Mouse (Mus musculus) limb, embryonic 12.5 days (tissue): ENCODE measurements around the gene Hibadh. TPM values are rescaled to one million over a fixed set of nuclear protein-coding genes. Genes with fewer than 3 reads are reported as not detected.

Experiments
- ATAC-seq: fragments of 200-750 bp; cut with Nextera tagmentation; 2 replicates; pipeline ENCODE4 v1.8.0; 2017; ENCODE audit warnings: low read depth, moderate TSS enrichment; ENCODE audit not compliant: insufficient number of reproducible peaks, insufficient read depth, low FRiP score, low TSS enrichment
- H3K27ac ChIP-seq: fragments of 300-500 bp; sonication (generic); 2 replicates; pipeline ENCODE4 v1.5.1; 2016; ENCODE audit warnings: mild to moderate bottlenecking, moderate library complexity
- H3K27me3 ChIP-seq: fragments of 300-500 bp; sonication (generic); 2 replicates; pipeline ENCODE4 v1.6.1; 2016; ENCODE audit warnings: mild to moderate bottlenecking, moderate library complexity
- H3K36me3 ChIP-seq: fragments of 300-500 bp; sonication (generic); 2 replicates; pipeline ENCODE4 v1.6.1; 2016; ENCODE audit warnings: mild to moderate bottlenecking, moderate library complexity
- H3K4me1 ChIP-seq: fragments of 300-500 bp; sonication (generic); replicated peaks from 2 replicates; pipeline ENCODE4 v1.6.1; 2016
- H3K4me2 ChIP-seq: fragments of 300-500 bp; sonication (generic); 2 replicates; pipeline ENCODE4 v1.6.1; 2016; ENCODE audit warnings: mild to moderate bottlenecking, moderate library complexity
- H3K4me3 ChIP-seq: fragments of 300-500 bp; sonication (generic); replicated peaks from 2 replicates; pipeline ENCODE4 v1.5.1; 2016; ENCODE audit warnings: mild to moderate bottlenecking
- H3K9ac ChIP-seq: fragments of 300-500 bp; sonication (generic); replicated peaks from 2 replicates; pipeline ENCODE4 v1.6.1; 2016; ENCODE audit warnings: mild to moderate bottlenecking, moderate library complexity
- H3K9me3 ChIP-seq: fragments of 300-500 bp; sonication (generic); 2 replicates; pipeline ENCODE4 v1.6.1; 2016; ENCODE audit warnings: mild to moderate bottlenecking, moderate library complexity
- WGBS: fragments of 180-500 bp; shearing (Covaris S2); methylation state at CpG from one replicate; pipeline ENCODE4 v1.1.7; 2016; 5-methylcytosine and 5-hydroxymethylcytosine counted together
- polyA plus RNA-seq: library from polyadenylated mRNA; unstranded; fragments of >200 nt; fragmentation: Nextera tagmentation; extraction: Ambion mirVana; gene quantifications from 2 replicates; pipeline ENCODE4 v1.2.1, GENCODE M21; 2016

Gene Hibadh
- polyA plus RNA-seq, 1 experiment from 2014 or later: 102 TPM

DNA sequence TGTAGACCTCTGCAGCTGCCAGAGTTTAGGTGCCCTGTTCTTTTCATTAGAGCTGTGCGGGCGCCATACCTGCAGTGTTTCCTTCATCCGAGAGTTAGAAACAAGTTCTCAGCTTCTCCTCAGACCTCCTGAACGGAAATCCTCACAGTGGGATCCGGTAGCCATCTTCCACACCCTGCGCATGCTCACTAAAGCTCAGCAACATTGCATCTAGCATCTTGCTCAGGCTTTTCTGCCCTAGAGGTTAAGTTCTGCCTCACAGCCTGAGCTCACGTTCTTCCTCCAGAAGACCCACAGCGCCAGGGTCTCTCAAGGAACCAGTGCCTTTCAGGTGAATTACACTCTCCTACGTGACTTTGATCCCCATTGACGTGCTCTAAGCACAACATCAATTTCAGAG, 109.3 kb downstream of the Hibadh start:
- 80% methylated on average over 10 of the region's 10 CpGs for WGBS

DNA sequence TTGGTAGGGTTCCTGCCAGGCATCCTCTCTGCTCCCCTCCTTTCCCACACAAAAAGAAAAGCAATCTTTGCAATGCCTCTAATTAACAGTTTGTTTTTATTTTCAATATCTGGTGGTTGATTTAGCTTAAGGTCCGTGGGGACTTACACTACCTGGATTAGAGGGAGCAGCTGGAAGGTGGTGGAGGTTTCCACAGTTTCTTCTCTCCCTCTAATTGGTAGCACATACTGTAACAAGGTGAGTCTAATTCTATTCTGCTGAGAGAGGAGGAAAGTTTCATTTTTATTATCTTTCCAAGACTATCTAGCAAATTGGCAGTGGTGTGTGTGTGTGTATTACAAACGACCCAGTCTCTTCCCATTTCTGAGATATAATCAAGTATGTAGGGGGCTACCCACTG, 116.0 kb downstream of the Hibadh start:
- no peak for ATAC-seq

More for the DNA sequence above, 109.3 kb downstream of the Hibadh start:
- Histone ChIP-seq H3K27me3 (peaks cover 3% of the 10 kb centered on the region; the same call in 1 of the 2 replicates), H3K4me1 (no peaks in the 10 kb centered on the region), H3K36me3 (no peaks in the 10 kb centered on the region), H3K9me3 (no peaks in the 10 kb centered on the region), H3K9ac (no peak overlapping the region), H3K4me2 (no peak overlapping the region), H3K27ac (no peak overlapping the region), H3K4me3 (no peak overlapping the region)
- ATAC-seq: no peak

DNA sequence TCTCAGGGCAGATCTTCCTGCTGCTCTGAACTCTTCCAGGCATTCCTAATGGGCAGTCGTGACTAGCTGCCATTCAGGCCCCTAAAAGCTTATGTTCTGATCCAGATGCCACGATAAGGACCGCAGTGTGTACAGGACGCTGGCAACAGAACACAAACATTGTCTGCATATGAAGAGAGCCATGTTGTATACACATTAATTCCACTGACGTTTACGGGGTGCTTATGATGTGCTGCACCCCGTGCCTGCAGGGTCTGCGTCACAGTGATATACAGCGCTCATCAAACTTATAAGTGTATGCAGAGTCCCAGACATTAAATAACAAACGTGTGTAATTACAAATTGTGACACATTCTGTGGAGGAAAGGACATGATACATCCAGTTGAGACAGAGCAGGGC, 121.5 kb downstream of the Hibadh start:
- Histone ChIP-seq H3K9me3 (no peaks in the 10 kb centered on the region), H3K27me3 (peaks cover 7% of the 10 kb centered on the region), H3K4me1 (peaks cover 15% of the 10 kb centered on the region), H3K36me3 (no peaks in the 10 kb centered on the region), H3K27ac (no peak overlapping the region), H3K4me3 (no peak overlapping the region), H3K4me2 (no peak overlapping the region), H3K9ac (no peak overlapping the region)
- ATAC-seq: no peak
- WGBS: 49% methylated on average over 10 of the region's 10 CpGs

More for the DNA sequence above, 116.0 kb downstream of the Hibadh start:
- no peak overlapping the region for H3K4me2 ChIP-seq
- H3K4me3 ChIP-seq: no peak overlapping the region
- H3K27ac ChIP-seq: no peak overlapping the region
- H3K4me1 ChIP-seq: no peaks in the 10 kb centered on the region
- H3K27me3 ChIP-seq: peaks cover 4% of the 10 kb centered on the region
- H3K9ac ChIP-seq: no peak overlapping the region
- H3K9me3 ChIP-seq: no peaks in the 10 kb centered on the region
- no peaks in the 10 kb centered on the region for H3K36me3 ChIP-seq
- 56% methylated on average over 2 of the region's 2 CpGs for WGBS

DNA sequence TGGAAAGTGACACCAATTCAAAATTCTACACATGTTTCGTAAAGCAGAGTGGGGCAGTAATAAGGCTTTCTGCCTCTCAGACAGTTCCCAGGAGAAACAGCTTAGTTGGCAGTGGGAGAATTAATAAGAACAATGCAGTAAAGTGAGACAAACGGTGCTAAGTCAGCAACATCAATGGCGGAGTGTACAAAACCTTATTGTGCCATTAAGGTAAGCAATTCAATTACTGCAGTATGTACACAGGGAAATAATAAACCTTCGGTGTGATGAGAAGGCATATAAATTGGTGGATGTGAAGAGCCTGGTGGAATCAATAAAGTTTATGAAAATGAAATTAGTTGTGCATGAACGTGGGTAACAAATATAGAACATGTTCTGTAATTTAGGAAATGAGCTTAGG, 122.9 kb downstream of the Hibadh start:
- Histone ChIP-seq H3K4me3 (no peak overlapping the region), H3K4me1 (peaks cover 23% of the 10 kb centered on the region), H3K9me3 (no peaks in the 10 kb centered on the region), H3K4me2 (no peak overlapping the region), H3K27me3 (peaks cover 5% of the 10 kb centered on the region; the same call in 1 of the 2 replicates), H3K9ac (no peak overlapping the region), H3K36me3 (no peaks in the 10 kb centered on the region), H3K27ac (no peak overlapping the region)
- WGBS: 51% methylated on average over 5 of the region's 5 CpGs
- no peak for ATAC-seq

DNA sequence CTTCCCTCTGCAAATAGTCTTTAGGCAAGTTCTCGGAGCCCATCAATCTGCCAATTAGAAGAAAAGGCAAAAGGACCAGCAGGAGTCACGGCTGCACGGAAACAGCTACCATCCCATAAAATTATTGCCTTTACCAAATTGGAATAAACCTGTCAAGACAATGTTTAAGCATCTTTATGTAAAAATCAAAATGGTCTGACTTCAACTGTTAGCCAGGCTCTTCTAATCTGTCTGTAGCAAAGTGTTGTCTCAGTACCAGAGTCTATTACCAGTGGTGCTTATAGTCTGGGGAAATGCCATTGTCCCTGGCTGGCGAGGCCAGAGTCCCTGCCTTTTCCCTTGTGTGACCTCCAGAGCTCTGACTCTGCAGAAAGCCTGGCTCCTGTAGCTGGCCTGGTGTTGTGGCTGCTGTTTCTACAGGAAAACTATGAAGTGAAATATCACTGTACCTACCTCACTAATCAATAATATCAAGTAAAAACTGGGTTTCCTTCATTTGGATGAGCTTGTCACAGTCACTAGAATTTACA, 126.2 kb downstream of the Hibadh start:
- Histone ChIP-seq H3K4me1 (peaks cover 26% of the 10 kb centered on the region), H3K27ac (no peak overlapping the region), H3K4me2 (no peak overlapping the region), H3K27me3 (peaks cover 8% of the 10 kb centered on the region), H3K4me3 (no peak overlapping the region), H3K9me3 (no peaks in the 10 kb centered on the region), H3K9ac (no peak overlapping the region), H3K36me3 (no peaks in the 10 kb centered on the region)
- no peak for ATAC-seq
- WGBS: 6% methylated on average over 4 of the region's 4 CpGs

DNA sequence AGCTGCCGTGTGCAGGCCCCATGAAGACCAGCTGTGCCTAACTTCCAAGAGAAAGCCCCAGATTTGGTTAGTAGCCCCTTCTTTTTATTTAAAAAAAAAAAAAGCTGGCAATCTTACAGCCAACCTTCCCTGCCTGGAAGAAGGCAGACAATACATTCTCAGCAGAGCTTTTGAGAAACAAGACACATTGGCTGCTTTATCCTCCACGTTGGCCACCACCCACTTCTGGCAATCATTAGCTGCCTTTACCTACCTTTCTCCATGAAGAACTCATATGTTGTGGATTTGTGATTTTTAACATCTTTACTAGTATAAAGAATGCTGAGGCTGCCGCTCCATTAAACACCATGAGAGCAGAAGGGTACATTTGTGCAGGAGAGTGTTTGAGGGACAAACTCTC, 131.4 kb downstream of the Hibadh start:
- WGBS: 85% methylated on average over 3 of the region's 3 CpGs
- H3K36me3 ChIP-seq: no peaks in the 10 kb centered on the region
- H3K27me3 ChIP-seq: peaks cover 7% of the 10 kb centered on the region
- H3K9me3 ChIP-seq: no peaks in the 10 kb centered on the region
- no peak for ATAC-seq
- no peak overlapping the region for H3K9ac ChIP-seq
- no peak overlapping the region for H3K4me3 ChIP-seq
- H3K4me2 ChIP-seq: no peak overlapping the region
- no peak overlapping the region for H3K27ac ChIP-seq
- peaks cover 14% of the 10 kb centered on the region for H3K4me1 ChIP-seq

DNA sequence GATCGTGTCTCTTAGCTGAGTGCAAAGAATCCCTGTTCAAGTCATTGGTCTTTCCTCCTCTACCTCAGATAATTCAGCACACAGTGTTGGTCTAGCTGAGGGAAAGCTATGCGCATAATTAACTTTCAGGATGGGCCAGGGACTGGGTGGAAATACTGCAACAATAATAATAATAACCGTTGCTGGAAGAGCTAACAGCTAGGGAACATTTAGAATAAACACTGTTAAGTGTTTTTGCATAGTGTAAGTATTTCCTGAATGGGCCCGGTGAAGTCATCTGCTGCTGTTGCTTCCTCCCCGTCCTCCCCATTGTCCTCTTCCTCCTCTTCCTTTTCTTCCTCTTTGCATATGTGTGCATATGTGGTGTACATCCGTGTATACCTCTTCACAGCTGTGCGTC, 132.2 kb downstream of the Hibadh start:
- no peak overlapping the region for H3K4me2 ChIP-seq
- H3K9ac ChIP-seq: no peak overlapping the region
- H3K4me3 ChIP-seq: no peak overlapping the region
- no peaks in the 10 kb centered on the region for H3K36me3 ChIP-seq
- 0 out of 2 replicates have a peak, but pooled peaks cover 10% of the 10 kb centered on the region for H3K4me1 ChIP-seq
- ATAC-seq: no peak
- H3K27me3 ChIP-seq: peaks cover 7% of the 10 kb centered on the region
- no peak overlapping the region for H3K27ac ChIP-seq
- no peaks in the 10 kb centered on the region for H3K9me3 ChIP-seq
- 92% methylated on average over 7 of the region's 7 CpGs for whole genome bisulfite sequencing

DNA sequence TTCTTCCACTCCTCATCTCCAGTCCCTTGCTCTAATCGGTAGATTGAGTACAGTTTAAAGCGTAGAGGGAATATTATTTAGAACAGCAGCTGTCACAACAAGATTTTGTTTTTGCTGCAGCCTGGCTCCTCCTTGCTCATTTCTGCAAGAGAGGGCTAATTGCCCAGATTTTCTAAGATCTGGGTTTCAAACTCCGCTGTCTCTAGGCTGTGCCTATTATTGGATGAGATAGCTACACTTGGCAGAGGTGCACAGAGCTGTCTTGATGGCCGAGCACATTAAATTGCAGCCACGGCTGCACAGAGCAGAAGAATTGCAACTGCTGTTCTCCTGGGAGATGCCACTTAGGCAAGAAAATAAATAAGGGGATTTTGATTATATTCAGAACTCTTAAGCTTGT, 133.0 kb downstream of the Hibadh start:
- H3K4me3 ChIP-seq: no peak overlapping the region
- no peak overlapping the region for H3K9ac ChIP-seq
- no peaks in the 10 kb centered on the region for H3K36me3 ChIP-seq
- peaks cover 9% of the 10 kb centered on the region for H3K27me3 ChIP-seq
- H3K9me3 ChIP-seq: no peaks in the 10 kb centered on the region
- no peak overlapping the region for H3K4me2 ChIP-seq
- ATAC-seq: no peak
- no peak overlapping the region for H3K27ac ChIP-seq
- 0 out of 2 replicates have a peak, but pooled peaks cover 6% of the 10 kb centered on the region for H3K4me1 ChIP-seq
- WGBS: 82% methylated on average over 5 of the region's 5 CpGs

DNA sequence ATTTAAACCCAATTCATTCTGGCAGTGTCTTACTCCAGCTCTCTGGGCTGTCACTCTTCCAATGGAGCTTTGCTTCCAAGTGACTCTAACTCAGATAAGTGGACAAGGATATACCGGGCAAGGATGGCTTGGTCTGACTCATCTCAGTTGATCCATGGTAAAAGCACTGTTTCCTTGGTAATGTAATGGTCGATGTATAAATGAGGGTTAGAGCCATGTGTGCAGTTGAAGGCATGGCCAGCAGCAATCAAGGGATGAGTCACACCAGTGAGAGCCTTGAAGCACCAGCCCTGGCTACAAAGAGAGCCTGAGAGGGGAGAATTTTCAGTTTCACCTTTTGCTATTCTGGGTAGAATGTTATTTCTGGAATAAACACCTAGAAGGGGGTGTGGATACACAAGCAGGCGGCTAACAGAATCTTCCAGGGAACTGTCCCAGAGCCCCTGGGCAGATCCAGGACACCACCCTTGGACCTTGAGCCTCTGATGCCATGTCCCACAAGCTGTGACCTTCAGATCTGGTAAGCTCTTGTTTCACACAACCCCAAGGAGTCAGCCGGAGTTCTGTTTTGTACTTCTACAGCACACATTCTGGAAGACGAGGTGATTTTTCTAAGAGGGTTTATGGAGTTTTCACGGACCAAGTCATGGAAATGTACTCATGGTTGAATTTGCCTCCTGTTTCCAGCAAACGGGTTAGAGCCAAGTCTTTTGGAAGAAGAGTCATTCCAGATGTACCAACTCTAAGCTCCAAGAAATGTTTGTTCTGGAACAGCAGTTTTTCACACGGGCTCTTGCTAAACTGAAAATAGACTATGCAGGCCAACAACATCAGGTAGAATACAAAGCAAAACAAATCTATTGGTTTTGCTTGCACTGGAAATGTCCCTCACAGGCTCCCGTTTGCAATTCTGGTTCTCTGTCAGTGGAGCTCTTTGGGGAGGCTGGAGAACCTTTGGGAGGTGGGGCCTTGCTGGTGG, 134.1 kb downstream of the Hibadh start:
- Histone ChIP-seq H3K4me2 (no peak overlapping the region), H3K9me3 (no peaks in the 10 kb centered on the region), H3K4me3 (no peak overlapping the region), H3K27me3 (peaks cover 9% of the 10 kb centered on the region), H3K9ac (no peak overlapping the region), H3K27ac (no peak overlapping the region), H3K36me3 (no peaks in the 10 kb centered on the region), H3K4me1 (0 out of 2 replicates have a peak, but pooled peaks cover 3% of the 10 kb centered on the region)
- 88% methylated on average over 9 of the region's 9 CpGs for WGBS
- no peak for ATAC-seq

DNA sequence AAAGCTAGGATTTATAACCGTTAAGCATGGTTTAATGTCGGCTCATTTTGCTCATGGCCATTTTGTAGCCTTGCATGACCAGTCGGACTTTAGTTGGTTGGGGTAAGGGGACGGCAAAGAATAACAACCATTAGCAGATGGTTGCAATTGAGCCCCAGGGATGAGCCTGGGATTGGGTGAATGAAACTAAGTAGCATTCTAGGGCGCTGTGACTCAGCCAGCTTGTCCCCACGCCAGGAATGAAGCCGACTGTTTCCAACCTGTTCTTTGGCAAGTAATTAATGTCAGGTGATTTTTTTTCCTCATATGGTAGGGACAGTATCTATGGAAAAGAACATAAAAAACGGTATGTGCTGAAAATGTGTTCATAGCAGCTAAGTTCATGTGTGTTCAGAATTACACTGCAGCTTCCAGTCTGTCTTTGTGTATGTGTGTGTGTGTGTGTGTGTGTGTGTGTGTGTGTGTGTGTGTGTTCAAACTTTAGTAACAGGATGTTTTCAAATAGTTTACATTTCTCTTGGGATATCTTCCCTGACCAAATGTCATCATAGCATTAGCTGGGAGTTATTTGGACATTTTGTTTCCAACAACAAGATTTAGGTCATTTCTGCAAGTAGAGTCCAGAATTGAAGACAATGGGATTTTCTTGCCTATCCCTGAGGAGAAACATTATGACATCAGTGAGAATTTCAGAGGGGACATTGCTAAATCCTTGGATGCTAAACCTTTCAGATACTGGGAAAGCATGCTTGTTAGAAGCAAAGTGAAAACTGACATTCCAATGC, 135.3 kb downstream of the Hibadh start:
- H3K9ac ChIP-seq: no peak overlapping the region
- H3K4me3 ChIP-seq: no peak overlapping the region
- 48% methylated on average over 8 of the region's 8 CpGs for WGBS
- H3K9me3 ChIP-seq: no peaks in the 10 kb centered on the region
- peaks cover 9% of the 10 kb centered on the region for H3K27me3 ChIP-seq
- H3K36me3 ChIP-seq: no peaks in the 10 kb centered on the region
- no peak for ATAC-seq
- H3K4me2 ChIP-seq: no peak overlapping the region
- 0 out of 2 replicates have a peak, but pooled peaks cover 3% of the 10 kb centered on the region for H3K4me1 ChIP-seq
- no peak overlapping the region for H3K27ac ChIP-seq

DNA sequence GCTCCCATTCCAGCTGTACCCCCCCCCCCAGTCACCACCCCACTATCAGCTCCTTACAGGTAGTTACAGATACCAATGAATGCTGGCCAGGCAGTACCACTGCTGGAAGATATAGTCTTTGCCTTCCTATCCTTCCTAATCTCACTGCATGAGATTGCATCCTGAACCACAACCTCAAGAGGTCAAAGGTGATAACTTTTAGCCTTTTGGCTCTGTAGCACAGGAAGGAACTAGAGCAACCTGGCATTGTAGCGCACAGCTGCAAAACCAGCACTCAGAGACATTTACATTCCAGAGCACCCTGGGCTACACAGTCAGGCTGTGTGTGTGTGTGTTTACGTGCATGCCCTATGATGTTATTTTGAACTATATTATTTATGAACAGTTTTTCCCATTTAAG, 137.2 kb downstream of the Hibadh start:
- 0 out of 2 replicates have a peak, but pooled peaks cover 3% of the 10 kb centered on the region for H3K4me1 ChIP-seq
- 80% methylated on average over 2 of the region's 2 CpGs for WGBS
- H3K27me3 ChIP-seq: peaks cover 5% of the 10 kb centered on the region; the same call in 1 of the 2 replicates
- H3K4me3 ChIP-seq: no peak overlapping the region
- H3K9ac ChIP-seq: no peak overlapping the region
- H3K36me3 ChIP-seq: no peaks in the 10 kb centered on the region
- no peaks in the 10 kb centered on the region for H3K9me3 ChIP-seq
- H3K4me2 ChIP-seq: no peak overlapping the region
- no peak for ATAC-seq
- H3K27ac ChIP-seq: no peak overlapping the region
